Mouse (Mus musculus) left cerebral cortex, adult 18-20 months (tissue): ENCODE results near the gene Atg10. TPM values are rescaled to one million over a fixed set of nuclear protein-coding genes. Genes with fewer than 3 reads are reported as not detected.

Experiments
- DNase-seq, 2 experiments: peaks; one replicate each; pipeline ENCODE4 v3.0.0; 2021 to 2022; ENCODE audit warnings: low spot score in 2 of 2, mixed read lengths in 1 of 2
- total RNA-seq, 2 experiments: library from RNA; stranded (reverse); gene quantifications; 2 replicates each; pipeline ENCODE4 v1.2.3; 2021

Gene Atg10
- total RNA-seq, 2 experiments from 2014 or later = 15.5 to 17.7 TPM

- peak in 1 of 2 experiments; percentile 10 for DNase-seq
These were observed 94.7 kb downstream of the Atg10 start for GRCm38 (mm10) chr13:91129071-91129470.

- DNase-seq = peak; percentile 15 to 17
These were observed 95.2 kb downstream of the Atg10 start for GRCm38 (mm10) chr13:91128581-91128980.

GRCm38 (mm10) chr13:91118156-91118555, 105.6 kb downstream of the Atg10 start:
- DNase-seq = no peak

- no peak for DNase-seq
These were observed 108.9 kb downstream of the Atg10 start for GRCm38 (mm10) chr13:91114880-91115279.

GRCm38 (mm10) chr13:91107308-91107946, 116.3 kb downstream of the Atg10 start:
- DNase-seq = no peak

- no peak for DNase-seq
These were observed 121.5 kb downstream of the Atg10 start for GRCm38 (mm10) chr13:91102238-91102637.

GRCm38 (mm10) chr13:91100417-91100816, 123.4 kb downstream of the Atg10 start:
- DNase-seq = no peak

- no peak for DNase-seq
These were observed 128.9 kb downstream of the Atg10 start for GRCm38 (mm10) chr13:91094851-91095250.

- DNase-seq = no peak
These were observed 129.6 kb downstream of the Atg10 start for GRCm38 (mm10) chr13:91094196-91094595.

- no peak for DNase-seq
These were observed 130.2 kb downstream of the Atg10 start for GRCm38 (mm10) chr13:91093610-91094009.

- DNase-seq = peak; percentile 19 to 23
These were observed 130.6 kb downstream of the Atg10 start for GRCm38 (mm10) chr13:91093162-91093561.

- DNase-seq = no peak
These were observed 132.0 kb downstream of the Atg10 start for GRCm38 (mm10) chr13:91091731-91092190.

- no peak for DNase-seq
These were observed 132.7 kb downstream of the Atg10 start for GRCm38 (mm10) chr13:91090861-91091730.

- DNase-seq = no peak
These were observed 137.3 kb downstream of the Atg10 start for GRCm38 (mm10) chr13:91086361-91086900.

GRCm38 (mm10) chr13:91072351-91072750, 151.4 kb downstream of the Atg10 start:
- DNase-seq = peak in 1 of 2 experiments; percentile 41

GRCm38 (mm10) chr13:91060871-91061270, 162.9 kb downstream of the Atg10 start:
- no peak for DNase-seq

GRCm38 (mm10) chr13:91048171-91048570, 175.6 kb downstream of the Atg10 start:
- no peak for DNase-seq

- no peak for DNase-seq
These were observed 176.9 kb downstream of the Atg10 start for GRCm38 (mm10) chr13:91046851-91047250.

GRCm38 (mm10) chr13:91041236-91041635, 182.5 kb downstream of the Atg10 start:
- no peak for DNase-seq

- DNase-seq = no peak
These were observed 183.3 kb downstream of the Atg10 start for GRCm38 (mm10) chr13:91040421-91040820.

GRCm38 (mm10) chr13:91039201-91039807, 184.5 kb downstream of the Atg10 start:
- peak; percentile 44 to 62 for DNase-seq
